Mouse (Mus musculus): Measurements from ENCODE around the gene Pitpnm1. TPM values are rescaled to one million over a fixed set of nuclear protein-coding genes. Genes with fewer than 3 reads are reported as not detected.

The Pitpnm1 gene
- polyA plus RNA-seq, 1 experiment from 2014 or later = 7.3 TPM

DNA sequence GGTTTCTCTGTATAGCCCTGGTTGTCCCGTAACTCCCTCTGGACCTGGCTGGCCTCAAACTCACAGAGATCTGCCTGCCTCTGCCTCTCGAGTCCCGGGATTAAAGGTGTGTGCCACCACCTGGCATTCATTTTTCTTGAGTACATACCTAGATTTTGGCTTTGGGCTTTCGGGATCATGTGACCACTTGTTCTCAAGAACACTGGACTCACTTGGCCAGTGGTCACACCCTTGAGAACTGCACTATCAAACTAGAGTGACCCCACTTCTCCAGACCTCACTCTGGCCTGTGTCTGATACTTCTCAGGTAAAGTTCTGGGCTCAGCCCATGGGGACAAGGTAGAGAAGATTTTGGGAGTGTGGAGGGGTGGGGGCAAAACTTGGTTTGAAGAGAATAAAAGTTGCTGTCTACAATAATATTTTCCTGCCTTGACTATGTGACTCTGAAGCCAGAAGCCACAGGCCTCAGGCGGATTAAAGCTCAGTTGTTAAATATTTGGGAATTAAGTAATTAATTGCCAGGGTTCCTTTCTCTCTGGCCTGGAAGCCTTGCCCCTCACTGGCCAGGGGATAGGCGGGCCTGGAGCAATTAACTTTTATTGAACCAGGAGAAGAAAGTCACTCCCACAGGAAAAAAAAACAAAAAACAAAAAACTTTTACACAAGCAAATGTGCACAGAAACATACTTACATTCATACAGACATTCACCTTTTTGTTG lies 26.9 kb upstream of the Pitpnm1 start:
- H3K27me3 ChIP-seq = no peaks in the 10 kb centered on the region
- no peak overlapping the region for H3K27ac ChIP-seq
- H3K9me3 ChIP-seq = no peaks in the 10 kb centered on the region
- no peak overlapping the region for H3K4me3 ChIP-seq
- no peak overlapping the region for H3K9ac ChIP-seq
- no peaks in the 10 kb centered on the region for H3K36me3 ChIP-seq
- 66% methylated on average over 6 of the region's 6 CpGs for WGBS
- no peaks in the 10 kb centered on the region for H3K4me1 ChIP-seq
- H3K4me2 ChIP-seq (replicated peaks) = no peak overlapping the region
- ATAC-seq (ENCODE audit: low FRiP score, low read depth) = no peak

GRCm38 (mm10) chr19:4075531-4075930 lies 24.3 kb upstream of the Pitpnm1 start:
- Histone ChIP-seq H3K9ac (no peak overlapping the region), H3K27ac (no peak overlapping the region), H3K36me3 (no peaks in the 10 kb centered on the region), H3K4me3 (no peak overlapping the region), H3K4me2 (replicated peaks) (no peak overlapping the region), H3K27me3 (no peaks in the 10 kb centered on the region), H3K9me3 (no peaks in the 10 kb centered on the region), H3K4me1 (no peaks in the 10 kb centered on the region)
- no peak for ATAC-seq (ENCODE audit: low FRiP score, low read depth)
- WGBS = 83% methylated on average over 1 of the region's 1 CpGs

DNA sequence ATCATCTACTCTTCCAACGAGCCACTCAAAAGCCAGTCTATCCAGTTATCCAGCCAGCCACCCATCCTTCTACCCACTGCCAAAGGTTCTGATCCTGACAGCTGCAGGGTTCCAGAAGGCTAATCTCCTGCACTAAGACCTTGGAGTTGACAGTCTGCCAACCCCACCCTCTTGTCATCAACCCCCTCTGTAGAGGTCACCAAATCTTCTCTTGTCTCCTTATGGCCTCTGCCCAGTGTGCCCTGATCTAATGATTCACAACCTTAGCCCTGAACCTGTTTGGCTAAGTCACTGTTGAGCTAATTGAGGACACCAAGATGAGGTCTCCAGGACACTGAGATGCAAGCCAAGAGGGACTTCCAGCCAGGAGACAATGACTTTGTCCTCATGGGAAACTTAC lies 20.2 kb upstream of the Pitpnm1 start:
- H3K4me2 ChIP-seq (replicated peaks) = no peak overlapping the region
- no peak for ATAC-seq (ENCODE audit: low FRiP score, low read depth)
- no peak overlapping the region for H3K4me3 ChIP-seq
- no peaks in the 10 kb centered on the region for H3K27me3 ChIP-seq
- H3K36me3 ChIP-seq = no peaks in the 10 kb centered on the region
- H3K9me3 ChIP-seq = no peaks in the 10 kb centered on the region
- no peaks in the 10 kb centered on the region for H3K4me1 ChIP-seq
- H3K9ac ChIP-seq = no peak overlapping the region
- WGBS = 76% methylated on average over 1 of the region's 1 CpGs
- H3K27ac ChIP-seq = no peak overlapping the region

DNA sequence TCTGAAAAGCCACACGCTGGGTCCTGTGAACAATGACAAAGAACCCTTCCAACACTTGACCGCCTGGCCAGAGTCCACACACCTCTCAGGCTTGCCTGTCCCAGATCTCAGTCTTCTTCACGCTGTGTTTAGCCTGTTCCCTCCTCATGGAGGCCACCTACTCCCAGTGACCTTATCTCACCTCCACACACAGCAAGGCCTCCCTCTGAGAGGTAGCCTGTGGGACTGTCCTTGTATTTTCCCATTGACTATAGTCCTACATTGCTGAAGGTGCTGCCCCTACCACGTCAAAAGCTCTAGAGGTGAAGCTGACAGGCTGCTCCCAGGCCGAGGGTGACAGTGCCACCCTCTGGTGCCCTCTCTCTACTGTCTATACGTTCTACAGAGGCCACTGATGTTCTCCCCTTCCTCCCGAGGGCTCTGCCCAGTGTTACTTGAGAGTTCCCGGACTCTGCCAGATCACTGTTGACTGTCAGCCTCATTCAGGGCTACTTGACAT lies 19.2 kb upstream of the Pitpnm1 start:
- 67% methylated on average over 8 of the region's 8 CpGs for WGBS
- Histone ChIP-seq H3K4me1 (no peaks in the 10 kb centered on the region), H3K9me3 (no peaks in the 10 kb centered on the region), H3K4me3 (no peak overlapping the region), H3K27me3 (no peaks in the 10 kb centered on the region; the same call in 1 of the 2 replicates), H3K36me3 (no peaks in the 10 kb centered on the region), H3K9ac (no peak overlapping the region), H3K4me2 (replicated peaks) (no peak overlapping the region), H3K27ac (no peak overlapping the region)
- ATAC-seq (ENCODE audit: low FRiP score, low read depth) = no peak

DNA sequence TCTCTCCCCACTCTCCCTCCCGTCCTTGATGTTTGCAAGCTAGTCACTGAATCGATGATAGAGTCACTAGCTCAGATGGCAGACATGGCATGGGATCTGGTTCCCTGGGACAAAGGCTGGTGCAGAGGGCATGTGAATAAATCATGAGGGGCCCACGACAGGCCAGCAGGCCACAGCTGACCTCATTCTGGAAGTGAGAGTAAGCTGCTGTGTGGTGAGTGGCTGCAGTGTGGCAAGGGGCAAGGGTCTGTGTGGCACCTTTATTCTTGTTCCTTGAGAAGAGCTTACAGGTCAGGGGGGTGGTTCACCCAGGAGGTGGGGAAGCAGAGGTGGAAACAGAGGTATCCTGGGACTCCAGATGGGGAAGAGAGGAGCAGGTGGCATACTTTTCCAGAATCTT lies 18.4 kb upstream of the Pitpnm1 start, which contains the start of gene Cabp2:
Gene Cabp2 (plus strand): TSS at position 185 of the 400 bp plus-strand sequence.
- H3K9ac ChIP-seq = no peak within 1 kb of the TSS
- H3K27ac ChIP-seq = no peak within 1 kb of the TSS
- no peak within 1 kb of the TSS for H3K4me2 ChIP-seq (replicated peaks)
- no peak within 1 kb of the TSS for H3K4me3 ChIP-seq
- H3K9me3 ChIP-seq = no peaks in the 10 kb centered on the region
- WGBS = 64% methylated on average over 3 of the region's 3 CpGs
- H3K27me3 ChIP-seq = no peaks in the 10 kb centered on the region; the same call in 1 of the 2 replicates
- no peak for ATAC-seq (ENCODE audit: low FRiP score, low read depth)
- H3K36me3 ChIP-seq = no peaks in the 10 kb centered on the region
- H3K4me1 ChIP-seq = no peaks in the 10 kb centered on the region

DNA sequence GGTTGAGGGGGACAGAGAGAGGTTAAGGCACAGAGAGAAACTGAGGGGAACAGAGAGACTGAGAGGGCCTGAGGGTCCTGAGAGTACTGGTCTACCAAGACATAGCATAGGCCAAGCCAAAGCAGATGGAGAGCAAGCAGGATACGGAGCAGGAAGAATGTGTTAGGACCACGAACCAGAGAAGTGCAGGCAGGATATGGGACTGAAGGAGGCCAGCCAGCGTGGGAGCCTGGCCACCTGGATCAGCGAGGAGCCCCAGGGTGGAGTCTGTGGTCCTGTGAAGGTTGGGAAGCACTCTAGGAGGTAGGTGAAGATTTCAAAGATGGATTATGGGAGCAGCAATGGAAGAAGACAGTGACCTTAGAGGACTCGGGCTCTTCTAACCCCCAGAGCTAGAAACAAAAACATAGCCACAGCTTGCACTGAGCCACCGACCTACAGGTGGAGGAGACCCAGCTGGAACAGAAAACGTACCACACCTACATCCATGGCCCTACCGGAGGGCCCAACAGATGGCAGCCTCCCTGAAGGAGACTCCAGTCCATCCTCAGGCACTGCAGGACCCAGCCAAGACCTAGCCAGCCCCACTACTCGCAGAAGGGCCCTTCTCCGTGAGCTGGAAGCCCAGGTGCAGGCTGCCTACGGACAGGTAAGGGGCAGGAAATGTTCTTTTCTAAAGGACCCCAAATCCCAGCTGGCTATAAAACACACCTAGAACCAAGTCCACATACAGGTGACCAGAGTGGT lies 17.4 kb upstream of the Pitpnm1 start:
- Histone ChIP-seq H3K4me3 (no peak overlapping the region), H3K9ac (no peak overlapping the region), H3K27ac (no peak overlapping the region), H3K36me3 (no peaks in the 10 kb centered on the region), H3K27me3 (no peaks in the 10 kb centered on the region; the same call in 1 of the 2 replicates), H3K9me3 (no peaks in the 10 kb centered on the region), H3K4me2 (replicated peaks) (no peak overlapping the region), H3K4me1 (no peaks in the 10 kb centered on the region)
- WGBS = 77% methylated on average over 11 of the region's 11 CpGs
- no peak for ATAC-seq (ENCODE audit: low FRiP score, low read depth)

GRCm38 (mm10) chr19:4083316-4083715 lies 16.5 kb upstream of the Pitpnm1 start:
- H3K36me3 ChIP-seq = no peaks in the 10 kb centered on the region
- H3K9ac ChIP-seq = no peak overlapping the region
- no peak for ATAC-seq (ENCODE audit: low FRiP score, low read depth)
- no peaks in the 10 kb centered on the region; the same call in 1 of the 2 replicates for H3K27me3 ChIP-seq
- WGBS = 74% methylated on average over 7 of the region's 7 CpGs
- no peak overlapping the region for H3K4me2 ChIP-seq (replicated peaks)
- no peak overlapping the region for H3K4me3 ChIP-seq
- no peak overlapping the region for H3K27ac ChIP-seq
- H3K4me1 ChIP-seq = no peaks in the 10 kb centered on the region
- no peaks in the 10 kb centered on the region for H3K9me3 ChIP-seq

DNA sequence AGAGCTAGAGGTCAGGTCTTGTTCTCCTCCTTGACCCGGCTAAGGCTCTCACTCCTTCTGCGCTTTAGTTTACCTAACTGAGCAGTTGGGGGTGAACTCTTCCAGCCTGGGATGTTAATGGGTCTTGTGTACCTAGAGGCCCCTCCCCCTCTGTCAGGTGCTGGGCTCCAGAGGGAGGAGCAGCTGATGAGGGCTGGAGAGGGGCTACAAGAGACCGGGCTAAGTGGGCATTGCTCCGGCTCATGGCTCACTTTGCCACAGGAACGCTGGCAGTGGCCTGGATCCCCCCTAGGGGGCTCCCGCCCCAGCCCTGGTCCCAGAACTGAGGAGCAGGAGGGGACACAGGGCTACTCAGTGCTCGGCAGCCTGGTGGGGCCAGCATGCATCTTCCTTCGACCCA lies 16.0 kb upstream of the Pitpnm1 start:
- ATAC-seq (ENCODE audit: low FRiP score, low read depth) = no peak
- H3K4me3 ChIP-seq = no peak overlapping the region
- no peaks in the 10 kb centered on the region; the same call in 1 of the 2 replicates for H3K27me3 ChIP-seq
- no peak overlapping the region for H3K27ac ChIP-seq
- no peaks in the 10 kb centered on the region for H3K4me1 ChIP-seq
- no peak overlapping the region for H3K4me2 ChIP-seq (replicated peaks)
- H3K36me3 ChIP-seq = no peaks in the 10 kb centered on the region
- 23% methylated on average over 8 of the region's 8 CpGs for WGBS
- no peaks in the 10 kb centered on the region for H3K9me3 ChIP-seq
- no peak overlapping the region for H3K9ac ChIP-seq

GRCm38 (mm10) chr19:4084984-4085383 lies 14.8 kb upstream of the Pitpnm1 start:
- WGBS = 92% methylated on average over 1 of the region's 1 CpGs
- Histone ChIP-seq H3K27me3 (no peaks in the 10 kb centered on the region; the same call in 1 of the 2 replicates), H3K4me1 (no peaks in the 10 kb centered on the region), H3K4me2 (replicated peaks) (no peak overlapping the region), H3K9me3 (no peaks in the 10 kb centered on the region), H3K9ac (no peak overlapping the region), H3K36me3 (no peaks in the 10 kb centered on the region), H3K27ac (no peak overlapping the region), H3K4me3 (no peak overlapping the region)
- ATAC-seq (ENCODE audit: low FRiP score, low read depth) = no peak

- Histone ChIP-seq H3K4me2 (replicated peaks) (no peak overlapping the region), H3K4me3 (no peak overlapping the region), H3K36me3 (no peaks in the 10 kb centered on the region), H3K4me1 (no peaks in the 10 kb centered on the region), H3K9ac (no peak overlapping the region), H3K27ac (no peak overlapping the region), H3K9me3 (no peaks in the 10 kb centered on the region), H3K27me3 (no peaks in the 10 kb centered on the region; the same call in 1 of the 2 replicates)
- WGBS = 94% methylated on average over 15 of the region's 15 CpGs
- ATAC-seq (ENCODE audit: low FRiP score, low read depth) = no peak
These were observed 13.6 kb upstream of the Pitpnm1 start for GRCm38 (mm10) chr19:4086156-4086555.

- no peak overlapping the region for H3K9ac ChIP-seq
- 87% methylated on average over 5 of the region's 5 CpGs for WGBS
- ATAC-seq (ENCODE audit: low FRiP score, low read depth) = no peak
- H3K4me2 ChIP-seq (replicated peaks) = no peak overlapping the region
- no peak overlapping the region for H3K4me3 ChIP-seq
- no peaks in the 10 kb centered on the region for H3K36me3 ChIP-seq
- no peaks in the 10 kb centered on the region for H3K9me3 ChIP-seq
- no peaks in the 10 kb centered on the region; the same call in 1 of the 2 replicates for H3K27me3 ChIP-seq
- no peak overlapping the region for H3K27ac ChIP-seq
- no peaks in the 10 kb centered on the region for H3K4me1 ChIP-seq
These were observed 12.7 kb upstream of the Pitpnm1 start for GRCm38 (mm10) chr19:4087090-4087489.

DNA sequence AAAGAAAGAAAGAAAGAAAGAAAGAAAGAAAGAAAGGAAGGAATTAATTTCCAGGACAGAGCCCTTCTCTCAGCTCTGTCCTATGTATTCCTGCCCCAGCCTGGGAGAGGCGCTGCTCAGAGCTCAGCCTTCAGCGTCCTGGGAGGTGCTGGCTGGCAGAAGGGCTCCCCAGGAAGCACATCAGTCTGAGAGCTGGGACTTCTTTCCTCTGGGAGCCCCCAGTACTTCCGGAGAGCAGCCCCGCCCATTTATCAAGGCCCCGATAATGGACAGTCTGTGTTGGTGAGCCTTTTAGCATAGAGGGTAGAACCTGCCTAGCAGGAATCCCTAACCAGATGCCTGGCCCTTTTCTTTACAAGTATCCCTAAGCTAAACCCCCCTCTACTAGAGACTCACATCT lies 11.7 kb upstream of the Pitpnm1 start:
- no peak overlapping the region for H3K27ac ChIP-seq
- no peak overlapping the region for H3K4me3 ChIP-seq
- no peak overlapping the region for H3K4me2 ChIP-seq (replicated peaks)
- no peaks in the 10 kb centered on the region for H3K9me3 ChIP-seq
- no peak for ATAC-seq (ENCODE audit: low FRiP score, low read depth)
- no peaks in the 10 kb centered on the region for H3K36me3 ChIP-seq
- WGBS = 41% methylated on average over 5 of the region's 5 CpGs
- H3K4me1 ChIP-seq = no peaks in the 10 kb centered on the region
- H3K9ac ChIP-seq = no peak overlapping the region
- no peaks in the 10 kb centered on the region; the same call in 1 of the 2 replicates for H3K27me3 ChIP-seq
